ENCODE assay signal across 9 mouse cellular contexts in genomic region chr4:55477933-55478332, GRCm38 (mm10). TPM values are rescaled to one million over a fixed set of nuclear protein-coding genes. Genes with fewer than 3 reads are reported as not detected.
DNase-seq lines count a peak whose midpoint lies in the region; ATAC-seq lines count a peak whose summit lies in the region.
"Had no signal": no experiment of that assay in that cellular context is flagged by ENCODE, and none has a peak within 500 bp of the region (broad histone marks: within the 10 kb centered on the region; RNA-seq: fewer than 3 reads in every experiment).

No protein-coding gene starts in this region.

- DNase-seq in CD4-positive, CD25-positive, alpha-beta regulatory T cell, adult 2 months (ENCODE audit: low read depth, low spot score): peak; percentile 26
- DNase-seq in ovary, adult 18-20 months (ENCODE audit: low spot score): peak; percentile 22
- DNase-seq in ovary, postnatal 10 days (ENCODE audit: low spot score): no peak
- DNase-seq in embryo, embryonic 10.5 days (ENCODE audit: low spot score): peak; percentile 64
- DNase-seq in testis, postnatal 10 days (ENCODE audit: low spot score): peak; percentile 76

- H3K27me3 ChIP-seq in intestine, embryonic 16.5 days (replicated peaks; ENCODE audit: control insufficient read depth, insufficient read depth, low read length): no peaks in the 10 kb centered on the region
- H3K27me3 ChIP-seq in lung, embryonic 16.5 days (ENCODE audit: control insufficient read depth, insufficient read depth, low read depth, low read length): no peaks in the 10 kb centered on the region
- H3K27me3 ChIP-seq: midbrain, embryonic 12.5 days had no signal

- WGBS in intestine, embryonic 16.5 days: 32% methylated on average over 4 of the region's 4 CpGs
- WGBS in lung, embryonic 16.5 days: 31% methylated on average over 4 of the region's 4 CpGs

- H3K36me3 ChIP-seq in intestine, embryonic 16.5 days (ENCODE audit: control insufficient read depth, insufficient read depth, low read length): no peaks in the 10 kb centered on the region
- H3K36me3 ChIP-seq in lung, embryonic 16.5 days (ENCODE audit: control insufficient read depth, insufficient read depth, low read length): no peaks in the 10 kb centered on the region
- H3K36me3 ChIP-seq: midbrain, embryonic 12.5 days had no signal

- H3K4me2 ChIP-seq in intestine, embryonic 16.5 days (ENCODE audit: low read depth, low read length): no peak overlapping the region
- no peak overlapping the region for H3K4me2 ChIP-seq in lung, embryonic 16.5 days (ENCODE audit: low read depth, low read length)
- H3K4me2 ChIP-seq: midbrain, embryonic 12.5 days had no signal

- no peak overlapping the region for H3K4me3 ChIP-seq in intestine, embryonic 16.5 days (ENCODE audit: low read length)
- no peak overlapping the region for H3K4me3 ChIP-seq in lung, embryonic 16.5 days (ENCODE audit: low read length)
- H3K4me3 ChIP-seq: midbrain, embryonic 12.5 days had no signal

- no peak for ATAC-seq in CD4-positive, CD25-positive, alpha-beta regulatory T cell, adult 4 months
- peak; percentile 74 for ATAC-seq in intestine, embryonic 16.5 days
- peak; percentile 50 for ATAC-seq in lung, embryonic 16.5 days (ENCODE audit: low read depth)

- no peaks in the 10 kb centered on the region for H3K4me1 ChIP-seq in intestine, embryonic 16.5 days (ENCODE audit: control insufficient read depth, insufficient read depth, low read length)
- H3K4me1 ChIP-seq in lung, embryonic 16.5 days (replicated peaks; ENCODE audit: control insufficient read depth, insufficient read depth, low read length): peaks cover 9% of the 10 kb centered on the region

- H3K27ac ChIP-seq in intestine, embryonic 16.5 days (ENCODE audit: low read length): no peak overlapping the region
- H3K27ac ChIP-seq in lung, embryonic 16.5 days (ENCODE audit: low read length): no peak overlapping the region
- H3K27ac ChIP-seq: midbrain, embryonic 12.5 days had no signal

- H3K9me3 ChIP-seq in intestine, embryonic 16.5 days (ENCODE audit: control insufficient read depth, low read length): no peaks in the 10 kb centered on the region
- no peaks in the 10 kb centered on the region for H3K9me3 ChIP-seq in lung, embryonic 16.5 days (ENCODE audit: control insufficient read depth, low read length)
- H3K9me3 ChIP-seq: midbrain, embryonic 12.5 days had no signal

- no peak overlapping the region for H3K9ac ChIP-seq in intestine, embryonic 16.5 days (ENCODE audit: low read depth, low read length)
- no peak overlapping the region for H3K9ac ChIP-seq in lung, embryonic 16.5 days (ENCODE audit: low read length)
- H3K9ac ChIP-seq: midbrain, embryonic 12.5 days had no signal

RNA-seq across cellular contexts. Expression of gene Klf4, which starts 54.3 kb away (rescaled TPM):
- under 1 TPM; 0.69 to 0.90 TPM for polyA plus RNA-seq in CD4-positive, CD25-positive, alpha-beta regulatory T cell, adult 4 months (2017; shearing (Covaris generic))
- polyA plus RNA-seq in intestine, embryonic 16.5 days (2015; fragmentation: Nextera tagmentation; extraction: Ambion mirVana): 8.5 and 8.6 TPM in 2 replicates
- polyA plus RNA-seq in lung, embryonic 16.5 days (2015; fragmentation: Nextera tagmentation; extraction: Ambion mirVana): 8.9 and 9.4 TPM in 2 replicates
